Mouse (Mus musculus) thymus, adult 2 months (tissue): ENCODE data around the gene Ece1. TPM values are rescaled to one million over a fixed set of nuclear protein-coding genes. Genes with fewer than 3 reads are reported as not detected.

Source experiments
- DNase-seq: peaks from one replicate; pipeline ENCODE4 v3.0.0; 2021
- H3K27ac ChIP-seq: fragments of 200-500 bp; 2 replicates; pipeline ENCODE4 v1.5.1; 2012; ENCODE audit warnings: low read length, control low read depth; ENCODE audit not compliant: control insufficient read depth, insufficient read depth
- H3K27me3 ChIP-seq: fragments of 200-500 bp; 2 replicates; pipeline ENCODE4 v1.6.1; 2012; ENCODE audit warnings: mild to moderate bottlenecking, low read length, moderate library complexity, mixed read lengths; ENCODE audit not compliant: control insufficient read depth, insufficient read depth
- H3K36me3 ChIP-seq: fragments of 200-500 bp; 2 replicates; pipeline ENCODE4 v1.6.1; 2012; ENCODE audit warnings: mild to moderate bottlenecking, low read length, moderate library complexity; ENCODE audit not compliant: control insufficient read depth, insufficient read depth
- H3K4me1 ChIP-seq: fragments of 200-500 bp; replicated peaks from 2 replicates; pipeline ENCODE4 v1.6.1; 2012; ENCODE audit warnings: low read length; ENCODE audit not compliant: control insufficient read depth, insufficient read depth
- H3K4me3 ChIP-seq: fragments of 200-500 bp; 2 replicates; pipeline ENCODE4 v1.5.1; 2012; ENCODE audit warnings: mild to moderate bottlenecking, low read length, control low read depth, moderate library complexity; ENCODE audit not compliant: control insufficient read depth, insufficient read depth
- CTCF ChIP-seq: fragments of 200-500 bp; IDR thresholded peaks from 2 replicates; pipeline ENCODE4 v1.5.1; 2012; ENCODE audit warnings: mild to moderate bottlenecking, control low read depth, low read length, moderate library complexity, borderline replicate concordance; ENCODE audit not compliant: control insufficient read depth, poor library complexity, insufficient read depth; ENCODE audit errors: extremely low read depth
- POLR2A ChIP-seq: fragments of 200-500 bp; IDR thresholded peaks from 2 replicates; pipeline ENCODE4 v1.6.1; 2012; ENCODE audit warnings: mild to moderate bottlenecking, low read length, control low read depth, moderate library complexity; ENCODE audit not compliant: control insufficient read depth, poor library complexity, insufficient read depth; ENCODE audit errors: extremely low read depth
- WGBS: fragments of 180-500 bp; shearing (Covaris S2); methylation state at CpG from one replicate; pipeline ENCODE4 v1.1.7; 2018; 5-methylcytosine and 5-hydroxymethylcytosine counted together
- polyA plus RNA-seq: library from polyadenylated mRNA; depleted of rRNA; stranded (reverse); fragments of >200 nt; gene quantifications from 2 replicates; pipeline ENCODE4 v1.2.3, GENCODE M21; 2012

Ece1 gene
- polyA plus RNA-seq, 1 experiment = 27.3 TPM

DNA sequence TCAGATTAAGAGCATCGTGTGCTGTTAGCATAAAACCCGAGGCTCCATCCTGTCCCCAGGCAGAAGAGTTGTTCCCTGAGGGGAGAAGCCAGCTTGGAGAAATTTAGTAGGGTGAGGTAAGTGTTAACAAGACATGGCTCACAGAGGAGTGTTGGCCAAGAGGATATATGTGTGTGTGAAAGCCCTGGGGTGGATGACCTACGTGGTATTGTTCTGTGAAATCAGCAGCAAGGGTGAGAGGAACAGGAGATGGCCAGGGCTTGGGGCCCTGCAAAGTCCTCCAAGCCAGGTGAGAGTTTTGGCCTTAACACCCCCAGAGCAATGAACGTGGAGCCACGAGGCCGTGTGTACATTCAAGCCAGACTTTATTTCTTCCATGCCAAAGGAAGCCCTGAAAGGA is 14.8 kb downstream of the Ece1 start:
- no peaks in the 10 kb centered on the region; the same call in 1 of the 2 replicates for H3K36me3 ChIP-seq
- H3K27ac ChIP-seq = no peak overlapping the region
- DNase-seq = no peak
- H3K4me1 ChIP-seq = peaks cover 11% of the 10 kb centered on the region
- no peaks in the 10 kb centered on the region for H3K27me3 ChIP-seq
- no peak for TF ChIP-seq POLR2A
- TF ChIP-seq CTCF = no peak
- 91% methylated on average over 6 of the region's 6 CpGs for WGBS
- no peak overlapping the region for H3K4me3 ChIP-seq

DNA sequence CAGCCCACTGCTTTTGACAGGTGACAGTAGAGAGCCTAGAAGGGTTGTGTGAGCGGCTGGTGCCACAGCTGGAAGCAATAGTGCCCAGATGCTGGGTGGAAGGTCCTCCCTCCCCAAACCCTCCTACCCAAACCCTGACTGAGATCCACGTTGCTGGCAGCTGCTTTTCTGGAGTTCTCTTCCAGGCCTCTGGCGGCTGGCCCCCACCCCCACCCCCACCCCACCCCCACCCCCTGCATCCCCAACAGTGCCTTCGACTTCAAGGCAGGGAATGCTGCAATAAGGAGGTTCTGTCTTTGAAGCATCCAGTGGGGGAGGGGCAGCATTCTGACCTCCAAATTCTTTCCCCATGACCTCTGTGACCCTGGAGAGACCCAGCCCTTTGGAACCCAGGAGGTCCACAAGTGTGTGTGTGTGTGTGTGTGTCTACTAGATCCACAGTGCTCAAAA is 15.4 kb downstream of the Ece1 start:
- no peak overlapping the region for H3K4me3 ChIP-seq
- H3K27me3 ChIP-seq = no peaks in the 10 kb centered on the region
- 86% methylated on average over 4 of the region's 4 CpGs for WGBS
- no peaks in the 10 kb centered on the region; the same call in 1 of the 2 replicates for H3K36me3 ChIP-seq
- no peak for DNase-seq
- no peak overlapping the region for H3K27ac ChIP-seq
- H3K4me1 ChIP-seq = peaks cover 11% of the 10 kb centered on the region
- TF ChIP-seq POLR2A = no peak
- no peak for TF ChIP-seq CTCF

DNA sequence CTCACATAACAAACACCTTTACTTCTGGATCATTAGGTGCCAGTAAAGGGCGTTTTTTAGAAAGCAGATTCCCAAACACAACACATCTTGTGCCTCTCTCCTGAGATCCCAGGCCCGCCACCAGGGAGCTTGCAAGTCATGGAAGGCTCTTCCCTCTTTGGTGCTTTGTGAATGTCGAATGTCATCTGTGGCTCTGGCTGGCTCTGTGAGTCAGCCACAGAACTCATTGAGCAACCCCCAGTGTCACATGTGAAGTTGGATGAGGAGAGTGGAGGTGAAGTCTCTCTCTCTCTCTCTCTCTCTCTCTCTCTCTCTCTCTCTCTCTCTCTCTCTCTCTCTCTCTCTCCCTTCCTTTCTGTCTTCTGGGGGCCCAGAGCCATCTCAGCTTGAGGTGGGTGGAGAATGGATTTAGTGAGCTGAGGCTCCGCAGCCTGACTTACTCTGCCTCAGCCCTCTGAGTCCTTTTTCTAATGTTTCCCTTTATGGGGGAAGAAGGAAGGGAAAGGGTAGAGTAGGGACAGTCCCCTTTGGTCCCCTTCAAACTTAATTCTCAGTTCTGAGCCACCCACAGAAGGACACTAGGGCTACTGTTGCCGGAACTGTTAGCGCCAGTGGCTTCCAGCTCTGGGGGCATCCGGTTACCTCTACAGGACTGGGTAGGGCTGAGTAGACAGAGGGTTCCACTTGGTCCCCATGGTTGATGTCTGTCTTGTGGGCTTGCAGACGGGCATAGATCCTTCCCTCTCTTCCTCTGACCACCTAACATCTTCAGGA is 17.5 kb downstream of the Ece1 start:
- no peak for TF ChIP-seq CTCF
- TF ChIP-seq POLR2A = no peak
- WGBS = 93% methylated on average over 8 of the region's 8 CpGs
- H3K36me3 ChIP-seq = no peaks in the 10 kb centered on the region; the same call in 1 of the 2 replicates
- no peak for DNase-seq
- H3K4me3 ChIP-seq = no peak overlapping the region
- H3K27ac ChIP-seq = no peak overlapping the region
- H3K27me3 ChIP-seq = no peaks in the 10 kb centered on the region
- H3K4me1 ChIP-seq = peaks cover 20% of the 10 kb centered on the region

DNA sequence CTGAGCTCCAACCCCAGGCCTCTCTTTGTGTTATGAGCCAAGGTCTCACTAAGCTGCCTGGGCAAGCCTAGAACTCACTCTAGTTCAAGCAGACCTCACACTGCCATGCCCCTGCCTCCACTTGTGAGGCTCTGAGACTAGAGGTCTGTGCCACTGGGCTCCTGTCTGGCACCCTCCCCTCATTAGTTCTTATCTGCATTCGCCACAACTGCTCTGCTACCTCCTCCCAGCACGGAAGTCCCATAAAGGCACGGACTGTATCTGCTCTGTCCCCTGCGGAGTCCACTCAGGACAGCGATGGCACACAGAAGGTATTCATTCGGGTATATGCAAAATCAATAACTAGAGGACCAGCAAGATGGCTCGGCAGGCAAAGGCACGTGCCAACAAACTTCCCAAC is 19.4 kb downstream of the Ece1 start:
- H3K4me1 ChIP-seq = peaks cover 13% of the 10 kb centered on the region
- 97% methylated on average over 8 of the region's 8 CpGs for WGBS
- H3K27ac ChIP-seq = no peak overlapping the region
- no peaks in the 10 kb centered on the region; the same call in 1 of the 2 replicates for H3K36me3 ChIP-seq
- no peak overlapping the region for H3K4me3 ChIP-seq
- no peak for TF ChIP-seq CTCF
- no peak for TF ChIP-seq POLR2A
- DNase-seq = no peak
- no peaks in the 10 kb centered on the region for H3K27me3 ChIP-seq

DNA sequence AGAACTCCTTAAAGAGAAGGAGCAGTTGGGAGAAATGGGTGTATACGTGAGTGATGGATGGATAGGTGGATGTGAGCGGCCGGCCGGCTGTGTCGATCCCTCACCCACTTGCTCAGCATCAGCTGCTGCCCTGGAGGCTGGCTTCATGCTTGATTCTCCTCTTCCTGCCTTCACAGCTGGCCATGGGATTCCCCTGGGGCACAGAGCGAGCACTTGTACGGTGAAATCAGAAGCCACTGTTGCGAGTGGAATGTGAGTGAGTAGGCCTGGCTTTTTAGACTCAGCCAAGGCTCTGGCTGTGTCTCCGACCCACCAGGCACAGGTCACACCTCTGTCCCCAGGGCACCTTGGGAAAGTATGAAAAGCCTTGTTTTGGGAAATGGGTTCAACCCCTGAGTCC is 20.6 kb downstream of the Ece1 start:
- H3K4me3 ChIP-seq = no peak overlapping the region
- 97% methylated on average over 9 of the region's 9 CpGs for WGBS
- no peaks in the 10 kb centered on the region for H3K27me3 ChIP-seq
- H3K36me3 ChIP-seq = no peaks in the 10 kb centered on the region; the same call in 1 of the 2 replicates
- H3K4me1 ChIP-seq = peaks cover 13% of the 10 kb centered on the region
- TF ChIP-seq POLR2A (no peak), CTCF (no peak)
- no peak overlapping the region for H3K27ac ChIP-seq
- DNase-seq = no peak

DNA sequence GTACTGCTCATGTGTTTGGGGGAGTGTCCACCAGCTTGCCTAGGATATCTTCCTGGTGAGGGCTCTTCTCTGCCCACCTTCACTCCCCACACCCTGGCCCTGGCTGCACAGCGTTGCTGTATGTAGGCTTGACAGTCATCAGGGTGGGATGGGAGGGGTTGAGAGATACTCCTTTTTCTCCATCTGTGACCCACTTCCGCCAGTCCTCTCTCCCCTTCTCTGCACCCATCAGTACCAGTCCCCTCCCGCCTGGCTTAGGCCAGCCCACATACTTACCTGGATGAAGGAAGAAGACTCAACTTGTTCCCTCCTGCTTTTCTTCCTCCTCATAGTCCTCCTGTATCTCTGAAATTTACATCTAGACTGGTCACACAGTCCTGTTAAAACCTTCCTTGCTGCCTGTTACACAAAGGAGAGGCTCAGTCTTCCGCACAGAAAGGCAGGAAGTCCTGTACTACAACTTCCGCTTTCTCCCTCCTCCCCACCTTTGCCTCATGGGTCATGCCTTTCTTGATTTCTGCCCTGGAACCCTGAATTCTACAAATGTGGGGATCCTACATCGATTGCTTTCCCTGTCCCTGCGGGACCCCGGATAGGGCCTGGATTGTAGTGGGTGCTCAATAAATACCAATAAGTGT is 21.6 kb downstream of the Ece1 start:
- 50% methylated on average over 8 of the region's 8 CpGs for WGBS
- peaks cover 13% of the 10 kb centered on the region for H3K4me1 ChIP-seq
- H3K27ac ChIP-seq = peak overlapping the region; percentile 76
- TF ChIP-seq POLR2A (no peak), CTCF (no peak)
- peak overlapping the region; percentile 47 for H3K4me3 ChIP-seq
- no peaks in the 10 kb centered on the region for H3K27me3 ChIP-seq
- no peaks in the 10 kb centered on the region; the same call in 1 of the 2 replicates for H3K36me3 ChIP-seq
- DNase-seq = peak; percentile 34
